Mouse (Mus musculus) spleen, adult 2 months (tissue): ENCODE data around the gene Rfc5. TPM values are rescaled to one million over a fixed set of nuclear protein-coding genes. Genes with fewer than 3 reads are reported as not detected.
A peak's percentile ranks its signal among the peaks of the same experiment; 100 is the strongest.
"Not testable (repeated sequence)": the region's sequence is repeated elsewhere in the genome, so short reads cannot be mapped to it uniquely, and the experiment has no call there.

Source experiments
- DNase-seq, 2 experiments: peaks; one replicate each; pipeline versions ENCODE4 v3.0.0 to v3.0.0-alpha.2; 2012 to 2021; ENCODE audit warnings: low spot score in 2 of 2, low read depth in 1 of 2
- H3K27ac ChIP-seq: fragments of 200-500 bp; 2 replicates; pipeline ENCODE4 v1.5.1; 2012; ENCODE audit warnings: low read length, inconsistent platforms; ENCODE audit not compliant: insufficient read depth
- H3K27me3 ChIP-seq: fragments of 200-500 bp; 2 replicates; pipeline ENCODE4 v1.6.1; 2012; ENCODE audit warnings: mild to moderate bottlenecking, moderate library complexity, low read length, inconsistent platforms; ENCODE audit not compliant: control insufficient read depth, insufficient read depth
- H3K36me3 ChIP-seq: fragments of 200-500 bp; 2 replicates; pipeline ENCODE4 v1.6.1; 2012; ENCODE audit warnings: mild to moderate bottlenecking, low read length, inconsistent platforms; ENCODE audit not compliant: control insufficient read depth, insufficient read depth
- H3K4me1 ChIP-seq: fragments of 200-500 bp; 2 replicates; pipeline ENCODE4 v1.6.1; 2011; ENCODE audit warnings: inconsistent platforms; ENCODE audit not compliant: control insufficient read depth, insufficient read depth, insufficient read length
- H3K4me3 ChIP-seq: fragments of 200-500 bp; 2 replicates; pipeline ENCODE4 v1.5.1; 2011; ENCODE audit warnings: mild to moderate bottlenecking, inconsistent platforms; ENCODE audit not compliant: insufficient read depth, insufficient read length; ENCODE audit errors: extremely low read depth
- CTCF ChIP-seq: fragments of 200-500 bp; IDR thresholded peaks from 2 replicates; pipeline ENCODE4 v1.5.1; 2011; ENCODE audit warnings: mild to moderate bottlenecking, inconsistent platforms; ENCODE audit not compliant: insufficient read depth, insufficient read length, insufficient replicate concordance; ENCODE audit errors: extremely low read depth
- POLR2A ChIP-seq: fragments of 200-500 bp; IDR thresholded peaks from 2 replicates; pipeline ENCODE4 v1.6.1; 2011; ENCODE audit warnings: low read depth, low read length, inconsistent platforms
- WGBS: fragments of 180-500 bp; shearing (Covaris S2); methylation state at CpG from one replicate; pipeline ENCODE4 v1.1.7; 2018; 5-methylcytosine and 5-hydroxymethylcytosine counted together
- polyA plus RNA-seq: library from polyadenylated mRNA; depleted of rRNA; stranded (reverse); fragments of >200 nt; gene quantifications from 2 replicates; pipeline ENCODE4 v1.2.3, GENCODE M21; 2012

The Rfc5 gene
- polyA plus RNA-seq, 1 experiment: 15.7 TPM

- 69% methylated on average over 6 of the region's 6 CpGs for WGBS
- Histone ChIP-seq H3K4me1 (peaks cover 10% of the 10 kb centered on the region), H3K27me3 (peaks cover 7% of the 10 kb centered on the region), H3K27ac (no peak overlapping the region), H3K4me3 (no peak overlapping the region), H3K36me3 (no peaks in the 10 kb centered on the region)
- TF ChIP-seq POLR2A (no peak), CTCF (no peak)
- DNase-seq: no peak
These were observed 20.5 kb upstream of the Rfc5 start for GRCm38 (mm10) chr5:117409369-117409768.

- 55% methylated on average over 4 of the region's 4 CpGs for whole genome bisulfite sequencing
- TF ChIP-seq POLR2A (no peak), CTCF (peak; percentile 49; the same call in 1 of the 2 replicates)
- H3K4me1 ChIP-seq: no peaks in the 10 kb centered on the region
- H3K36me3 ChIP-seq: no peaks in the 10 kb centered on the region
- DNase-seq: peak; percentile 17 to 39
- H3K27ac ChIP-seq: no peak overlapping the region
- H3K27me3 ChIP-seq: no peaks in the 10 kb centered on the region; the same call in 1 of the 2 replicates
- no peak overlapping the region for H3K4me3 ChIP-seq
These were observed 19.4 kb upstream of the Rfc5 start for GRCm38 (mm10) chr5:117408216-117408615.

- H3K36me3 ChIP-seq, DNase-seq, H3K27ac ChIP-seq, H3K4me1 ChIP-seq, H3K4me3 ChIP-seq, H3K27me3 ChIP-seq: not testable (repeated sequence)
- 88% methylated on average over 2 of the region's 2 CpGs for WGBS
These were observed 15.8 kb upstream of the Rfc5 start for GRCm38 (mm10) chr5:117404671-117405070.

GRCm38 (mm10) chr5:117403609-117404008, 14.8 kb upstream of the Rfc5 start:
- Histone ChIP-seq H3K27me3 (no peaks in the 10 kb centered on the region), H3K27ac (no peak overlapping the region), H3K4me3 (no peak overlapping the region), H3K4me1 (no peaks in the 10 kb centered on the region), H3K36me3 (no peaks in the 10 kb centered on the region)
- WGBS: 81% methylated on average over 8 of the region's 8 CpGs
- TF ChIP-seq CTCF (no peak), POLR2A (no peak)
- DNase-seq: no peak

- H3K4me3 ChIP-seq: no peak overlapping the region
- no peak for TF ChIP-seq CTCF
- no peak for TF ChIP-seq POLR2A
- no peaks in the 10 kb centered on the region for H3K36me3 ChIP-seq
- WGBS: 85% methylated on average over 9 of the region's 9 CpGs
- H3K27me3 ChIP-seq: no peaks in the 10 kb centered on the region
- H3K4me1 ChIP-seq: no peaks in the 10 kb centered on the region
- no peak overlapping the region for H3K27ac ChIP-seq
- no peak for DNase-seq
These were observed 10.4 kb upstream of the Rfc5 start for GRCm38 (mm10) chr5:117399281-117399680.

- no peak overlapping the region for H3K4me3 ChIP-seq
- 89% methylated on average over 4 of the region's 5 CpGs for WGBS
- no peaks in the 10 kb centered on the region for H3K36me3 ChIP-seq
- H3K4me1 ChIP-seq: no peaks in the 10 kb centered on the region
- H3K27ac ChIP-seq: no peak overlapping the region
- TF ChIP-seq POLR2A (no peak), CTCF (no peak)
- DNase-seq: no peak
- no peaks in the 10 kb centered on the region for H3K27me3 ChIP-seq
These were observed 9.2 kb upstream of the Rfc5 start for GRCm38 (mm10) chr5:117398007-117398550.

- no peak for TF ChIP-seq POLR2A
- TF ChIP-seq CTCF: no peak
- Histone ChIP-seq H3K27me3 (no peaks in the 10 kb centered on the region), H3K4me3 (no peak overlapping the region), H3K27ac (no peak overlapping the region), H3K4me1 (no peaks in the 10 kb centered on the region), H3K36me3 (no peaks in the 10 kb centered on the region)
- WGBS: 81% methylated on average over 6 of the region's 6 CpGs
- DNase-seq: no peak
These were observed 8.5 kb upstream of the Rfc5 start for GRCm38 (mm10) chr5:117397371-117397770.
